Mouse (Mus musculus): ENCODE measurements around the gene Foxc2.

DNA sequence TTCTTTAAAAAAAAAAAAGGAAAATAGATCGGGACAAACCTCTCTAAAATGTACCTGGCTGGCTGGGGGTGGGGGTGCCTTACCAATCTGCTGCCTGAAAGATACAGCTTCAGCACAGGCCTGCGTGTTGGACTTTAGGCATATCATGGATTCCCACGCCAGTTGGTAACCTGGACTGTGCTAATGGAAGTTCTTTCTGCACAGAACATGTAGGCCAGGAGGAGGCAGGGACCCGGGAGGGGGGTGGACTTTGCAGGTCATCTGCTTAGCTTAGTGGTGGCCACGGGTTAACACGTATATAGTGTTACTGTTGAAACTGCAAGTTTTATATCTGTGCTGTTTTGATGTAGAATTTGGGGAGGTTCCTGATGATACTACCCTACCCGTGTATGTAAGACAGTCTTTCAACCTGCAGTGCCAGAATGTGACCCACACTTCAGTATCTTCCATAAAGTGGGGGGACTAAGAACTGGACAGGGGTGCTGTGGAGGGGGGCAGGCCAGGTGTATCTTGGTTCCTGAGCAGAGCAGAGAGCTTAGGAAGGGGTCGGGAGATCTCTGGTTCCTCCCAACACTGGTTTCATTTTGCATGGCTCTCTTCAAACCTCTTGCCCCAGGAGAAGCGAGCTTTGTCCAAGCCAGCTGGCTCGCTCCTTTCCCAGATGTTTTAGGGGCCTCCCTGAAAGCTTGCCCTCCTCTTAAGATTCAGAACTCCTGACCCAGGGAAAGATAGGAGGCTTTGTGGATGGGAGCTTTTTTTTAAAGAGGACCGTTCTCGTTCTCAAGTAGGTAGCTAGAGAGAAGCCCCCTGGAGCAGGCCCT is 3.9 kb downstream of the Foxc2 start:
- no peak for TF ChIP-seq CTCF (IDR thresholded peaks at IDR 0.05)
- TF ChIP-seq EP300 (IDR thresholded peaks at IDR 0.05): no peak

Data from lung, postnatal 0 days (tissue).